Mouse (Mus musculus): ENCODE data around the gene Ctnnbl1. TPM values are rescaled to one million over a fixed set of nuclear protein-coding genes. Genes with fewer than 3 reads are reported as not detected.

Gene Ctnnbl1
- polyA plus RNA-seq, 1 experiment from 2014 or later, result 78.7 TPM

DNA sequence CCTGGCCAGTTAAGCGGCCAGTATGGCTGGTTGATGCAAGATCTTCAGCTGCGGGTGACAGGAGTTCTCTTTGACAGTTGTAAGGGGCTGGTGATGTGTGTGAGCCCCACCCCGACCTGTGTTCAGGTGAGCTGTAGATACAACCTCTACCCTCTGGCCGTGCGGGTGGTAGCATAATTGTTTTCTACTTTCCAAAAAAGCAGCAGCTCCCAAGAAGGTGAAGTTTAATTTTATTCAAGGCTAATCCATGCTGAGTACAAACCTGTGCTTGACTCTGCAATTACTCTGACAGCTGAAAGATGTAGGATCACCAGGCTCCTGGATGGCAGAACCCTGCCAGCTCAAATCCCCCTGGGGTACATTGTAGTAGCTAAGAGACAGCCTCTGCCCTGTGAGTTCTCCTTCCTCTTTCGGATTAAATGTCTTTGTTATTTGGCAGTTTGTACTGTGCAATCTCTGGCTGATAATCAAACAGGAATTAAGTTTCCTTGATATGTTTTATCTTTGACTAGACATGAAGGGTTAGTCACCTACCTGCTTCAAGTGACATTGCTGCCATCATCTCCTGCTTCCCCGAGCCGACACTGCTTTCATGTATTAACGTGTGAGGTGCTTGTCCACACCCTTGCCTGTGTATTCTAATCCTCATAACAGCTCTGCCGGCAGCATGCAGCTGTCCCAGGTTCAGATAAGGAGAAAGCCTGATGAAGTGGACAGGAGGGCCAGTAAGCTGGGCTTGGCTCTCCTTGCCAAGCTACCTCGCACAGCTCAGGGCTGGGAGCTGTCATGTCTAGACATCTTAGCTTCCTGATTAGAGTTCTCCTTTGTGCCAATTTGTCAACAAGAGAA, 77.1 kb downstream of the Ctnnbl1 start:
- no peak for DNase-seq
- Histone ChIP-seq H3K4me2 (ENCODE audit: low read length) (no peak overlapping the region), H3K27ac (replicated peaks; ENCODE audit: low read depth, low read length) (0 out of 2 replicates have a peak overlapping the region, but pooled peaks have one; percentile 27), H3K4me1 (ENCODE audit: control insufficient read depth, insufficient read depth, low read length) (0 out of 2 replicates have a peak, but pooled peaks cover 3% of the 10 kb centered on the region), H3K27me3 (ENCODE audit: control insufficient read depth, insufficient read depth, low read length) (no peaks in the 10 kb centered on the region), H3K4me3 (replicated peaks; ENCODE audit: low read depth, low read length) (no peak overlapping the region), H3K36me3 (ENCODE audit: control insufficient read depth, insufficient read depth, low read length) (peaks cover 37% of the 10 kb centered on the region), H3K9me3 (ENCODE audit: control insufficient read depth, low read length) (no peaks in the 10 kb centered on the region), H3K9ac (replicated peaks; ENCODE audit: low read length) (no peak overlapping the region)
- 68% methylated on average over 11 of the region's 11 CpGs for WGBS
- no peak for ATAC-seq (ENCODE audit: low FRiP score, low TSS enrichment)

GRCm38 (mm10) chr2:157814965-157815283, 77.7 kb downstream of the Ctnnbl1 start:
- H3K27ac ChIP-seq (replicated peaks; ENCODE audit: low read depth, low read length), result 0 out of 2 replicates have a peak overlapping the region, but pooled peaks have one; percentile 27
- H3K9ac ChIP-seq (replicated peaks; ENCODE audit: low read length), result no peak overlapping the region
- DNase-seq (no peak), ATAC-seq (ENCODE audit: low FRiP score, low TSS enrichment) (no peak)
- WGBS, result 97% methylated on average over 2 of the region's 2 CpGs
- H3K4me2 ChIP-seq (ENCODE audit: low read length), result no peak overlapping the region
- peaks cover 40% of the 10 kb centered on the region for H3K36me3 ChIP-seq (ENCODE audit: control insufficient read depth, insufficient read depth, low read length)
- no peaks in the 10 kb centered on the region for H3K27me3 ChIP-seq (ENCODE audit: control insufficient read depth, insufficient read depth, low read length)
- 0 out of 2 replicates have a peak, but pooled peaks cover 3% of the 10 kb centered on the region for H3K4me1 ChIP-seq (ENCODE audit: control insufficient read depth, insufficient read depth, low read length)
- no peak overlapping the region for H3K4me3 ChIP-seq (replicated peaks; ENCODE audit: low read depth, low read length)
- H3K9me3 ChIP-seq (ENCODE audit: control insufficient read depth, low read length), result no peaks in the 10 kb centered on the region

DNA sequence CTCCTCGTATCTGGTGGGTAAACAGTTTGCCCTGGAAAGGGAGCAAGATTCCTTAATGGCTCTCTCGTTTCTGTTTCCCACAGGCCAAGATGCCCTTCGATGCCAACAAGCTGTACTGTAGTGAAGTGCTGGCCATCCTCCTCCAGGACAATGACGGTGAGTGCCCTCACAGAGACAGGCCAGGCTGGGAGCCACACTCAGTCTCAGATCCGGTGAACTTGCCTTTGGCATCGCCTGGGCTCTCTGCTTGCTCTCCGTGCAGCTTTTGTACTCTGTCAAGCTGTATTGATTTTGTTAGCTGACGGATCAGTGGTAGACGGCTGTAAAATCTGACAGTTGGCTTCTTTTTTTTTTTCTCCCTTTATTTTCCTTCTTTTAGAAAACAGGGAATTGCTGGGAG, 80.5 kb downstream of the Ctnnbl1 start:
- Histone ChIP-seq H3K36me3 (ENCODE audit: control insufficient read depth, insufficient read depth, low read length) (peaks cover 20% of the 10 kb centered on the region), H3K27ac (replicated peaks; ENCODE audit: low read depth, low read length) (peak overlapping the region; percentile 72), H3K4me3 (replicated peaks; ENCODE audit: low read depth, low read length) (no peak overlapping the region), H3K4me1 (ENCODE audit: control insufficient read depth, insufficient read depth, low read length) (peaks cover 14% of the 10 kb centered on the region), H3K4me2 (ENCODE audit: low read length) (no peak overlapping the region), H3K9me3 (ENCODE audit: control insufficient read depth, low read length) (no peaks in the 10 kb centered on the region), H3K27me3 (ENCODE audit: control insufficient read depth, insufficient read depth, low read length) (no peaks in the 10 kb centered on the region), H3K9ac (replicated peaks; ENCODE audit: low read length) (no peak overlapping the region)
- WGBS, result 61% methylated on average over 9 of the region's 9 CpGs
- DNase-seq (no peak), ATAC-seq (ENCODE audit: low FRiP score, low TSS enrichment) (no peak)

DNA sequence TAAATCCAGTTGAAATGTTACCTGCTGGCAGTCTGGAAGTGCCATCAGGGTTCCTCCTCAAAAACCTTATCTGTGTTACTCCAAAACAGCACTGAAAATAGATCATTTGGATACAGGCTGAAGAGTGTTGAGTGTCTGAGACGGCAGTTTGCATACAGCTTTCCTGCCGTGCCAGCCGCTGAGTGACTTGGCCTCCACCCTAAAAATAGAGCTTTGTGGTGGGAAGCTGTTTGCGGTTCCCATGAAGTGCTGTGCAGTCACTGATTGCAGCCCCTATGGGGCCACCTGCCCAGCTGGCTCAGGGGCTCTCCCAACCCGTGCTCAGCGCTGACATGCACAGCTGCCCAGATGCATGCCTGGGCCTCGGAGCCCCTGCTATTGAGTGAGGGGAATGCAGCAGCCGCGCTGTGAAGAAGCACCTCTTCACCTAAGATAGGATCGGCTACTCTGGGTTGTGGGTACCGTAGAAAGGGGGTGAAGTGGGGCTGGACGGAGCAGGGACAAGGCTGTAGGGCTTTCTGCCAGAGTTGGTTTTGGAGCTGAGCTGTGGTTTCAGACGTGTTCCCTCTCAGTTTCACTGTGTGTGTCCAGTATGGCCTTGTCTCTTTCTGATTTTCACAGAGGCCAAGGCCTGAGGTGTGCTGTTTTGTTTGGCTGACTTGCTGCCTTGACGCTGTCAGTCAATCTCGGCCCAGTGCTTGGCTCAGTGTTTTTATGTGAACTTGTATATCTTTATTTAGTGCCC, 81.5 kb downstream of the Ctnnbl1 start:
- DNase-seq, result no peak
- peaks cover 19% of the 10 kb centered on the region for H3K36me3 ChIP-seq (ENCODE audit: control insufficient read depth, insufficient read depth, low read length)

GRCm38 (mm10) chr2:157819401-157819800, 82.2 kb downstream of the Ctnnbl1 start:
- WGBS, result 90% methylated on average over 12 of the region's 12 CpGs
- Histone ChIP-seq H3K27ac (replicated peaks; ENCODE audit: low read depth, low read length) (peak overlapping the region; percentile 72; the same call in 1 of the 2 replicates), H3K4me2 (ENCODE audit: low read length) (no peak overlapping the region), H3K9me3 (ENCODE audit: control insufficient read depth, low read length) (no peaks in the 10 kb centered on the region), H3K27me3 (ENCODE audit: control insufficient read depth, insufficient read depth, low read length) (no peaks in the 10 kb centered on the region), H3K9ac (replicated peaks; ENCODE audit: low read length) (no peak overlapping the region), H3K36me3 (ENCODE audit: control insufficient read depth, insufficient read depth, low read length) (peaks cover 22% of the 10 kb centered on the region), H3K4me1 (ENCODE audit: control insufficient read depth, insufficient read depth, low read length) (peaks cover 14% of the 10 kb centered on the region), H3K4me3 (replicated peaks; ENCODE audit: low read depth, low read length) (no peak overlapping the region)
- no peak for ATAC-seq (ENCODE audit: low FRiP score, low TSS enrichment)
- DNase-seq, result no peak

More for the DNA sequence above, 81.5 kb downstream of the Ctnnbl1 start:
- no peaks in the 10 kb centered on the region for H3K27me3 ChIP-seq (ENCODE audit: control insufficient read depth, insufficient read depth, low read length)
- no peak for ATAC-seq (ENCODE audit: low FRiP score, low TSS enrichment)
- H3K4me3 ChIP-seq (replicated peaks; ENCODE audit: low read depth, low read length), result no peak overlapping the region
- 86% methylated on average over 15 of the region's 15 CpGs for WGBS
- peaks cover 14% of the 10 kb centered on the region for H3K4me1 ChIP-seq (ENCODE audit: control insufficient read depth, insufficient read depth, low read length)
- H3K4me2 ChIP-seq (ENCODE audit: low read length), result no peak overlapping the region
- peak overlapping the region; percentile 72; the same call in 1 of the 2 replicates for H3K27ac ChIP-seq (replicated peaks; ENCODE audit: low read depth, low read length)
- no peak overlapping the region; the same call in 1 of the 2 replicates for H3K9ac ChIP-seq (replicated peaks; ENCODE audit: low read length)
- no peaks in the 10 kb centered on the region for H3K9me3 ChIP-seq (ENCODE audit: control insufficient read depth, low read length)

- Histone ChIP-seq H3K4me3 (replicated peaks; ENCODE audit: low read depth, low read length) (no peak overlapping the region), H3K27ac (replicated peaks; ENCODE audit: low read depth, low read length) (peak overlapping the region; percentile 60), H3K9me3 (ENCODE audit: control insufficient read depth, low read length) (no peaks in the 10 kb centered on the region), H3K9ac (replicated peaks; ENCODE audit: low read length) (no peak overlapping the region), H3K4me2 (ENCODE audit: low read length) (no peak overlapping the region), H3K4me1 (ENCODE audit: control insufficient read depth, insufficient read depth, low read length) (peaks cover 14% of the 10 kb centered on the region), H3K36me3 (ENCODE audit: control insufficient read depth, insufficient read depth, low read length) (peaks cover 18% of the 10 kb centered on the region), H3K27me3 (ENCODE audit: control insufficient read depth, insufficient read depth, low read length) (no peaks in the 10 kb centered on the region)
- DNase-seq, result peak; percentile 68
- no peak for ATAC-seq (ENCODE audit: low FRiP score, low TSS enrichment)
- WGBS, result 25% methylated on average over 4 of the region's 4 CpGs
These were observed 84.1 kb downstream of the Ctnnbl1 start for GRCm38 (mm10) chr2:157821259-157821658.

DNA sequence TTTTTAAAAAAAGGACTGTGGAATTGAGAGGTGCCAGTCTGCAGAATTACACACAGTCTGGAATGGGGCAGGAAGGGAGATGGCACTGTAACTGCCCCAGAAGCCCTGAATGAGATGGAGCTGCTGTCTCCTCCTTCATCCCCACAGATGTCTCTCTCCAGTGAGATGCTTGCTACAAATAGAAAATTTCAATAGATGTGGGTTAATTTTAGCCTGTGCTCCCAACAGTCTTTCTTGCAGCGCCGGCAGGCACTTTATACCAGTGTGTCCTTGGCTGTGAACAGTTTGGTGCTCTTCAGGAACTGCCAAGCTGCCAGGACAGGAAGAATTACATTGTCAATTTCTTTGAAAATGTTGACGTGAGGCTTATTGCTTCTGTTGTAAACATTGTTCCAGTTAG, 86.3 kb downstream of the Ctnnbl1 start:
- no peak overlapping the region for H3K9ac ChIP-seq (replicated peaks; ENCODE audit: low read length)
- WGBS, result 81% methylated on average over 3 of the region's 3 CpGs
- no peak for DNase-seq

GRCm38 (mm10) chr2:157824249-157824648, 87.0 kb downstream of the Ctnnbl1 start:
- no peak overlapping the region for H3K4me2 ChIP-seq (ENCODE audit: low read length)
- no peak overlapping the region for H3K4me3 ChIP-seq (replicated peaks; ENCODE audit: low read depth, low read length)
- no peaks in the 10 kb centered on the region for H3K9me3 ChIP-seq (ENCODE audit: control insufficient read depth, low read length)
- ATAC-seq (ENCODE audit: low FRiP score, low TSS enrichment), result no peak
- H3K27me3 ChIP-seq (ENCODE audit: control insufficient read depth, insufficient read depth, low read length), result no peaks in the 10 kb centered on the region
- no peak overlapping the region for H3K27ac ChIP-seq (replicated peaks; ENCODE audit: low read depth, low read length)
- no peak overlapping the region for H3K9ac ChIP-seq (replicated peaks; ENCODE audit: low read length)
- H3K36me3 ChIP-seq (ENCODE audit: control insufficient read depth, insufficient read depth, low read length), result peaks cover 9% of the 10 kb centered on the region
- DNase-seq, result no peak
- H3K4me1 ChIP-seq (ENCODE audit: control insufficient read depth, insufficient read depth, low read length), result peaks cover 11% of the 10 kb centered on the region
- 94% methylated on average over 11 of the region's 11 CpGs for WGBS

More for the DNA sequence above, 86.3 kb downstream of the Ctnnbl1 start:
- H3K27me3 ChIP-seq (ENCODE audit: control insufficient read depth, insufficient read depth, low read length), result no peaks in the 10 kb centered on the region
- H3K27ac ChIP-seq (replicated peaks; ENCODE audit: low read depth, low read length), result no peak overlapping the region
- H3K4me3 ChIP-seq (replicated peaks; ENCODE audit: low read depth, low read length), result no peak overlapping the region
- no peak for ATAC-seq (ENCODE audit: low FRiP score, low TSS enrichment)
- H3K4me1 ChIP-seq (ENCODE audit: control insufficient read depth, insufficient read depth, low read length), result peaks cover 11% of the 10 kb centered on the region
- H3K4me2 ChIP-seq (ENCODE audit: low read length), result no peak overlapping the region
- H3K36me3 ChIP-seq (ENCODE audit: control insufficient read depth, insufficient read depth, low read length), result peaks cover 13% of the 10 kb centered on the region
- no peaks in the 10 kb centered on the region for H3K9me3 ChIP-seq (ENCODE audit: control insufficient read depth, low read length)
